Mouse (Mus musculus) C2C12 (cell line): ENCODE data around the gene Ubap2l.

ENCODE experiments used
- CEBPB ChIP-seq: IDR thresholded peaks from one replicate; pipeline ENCODE4 v1.6.1; 2011; ENCODE audit warnings: low read depth, mild to moderate bottlenecking, control low read depth, moderate library complexity
- CTCF ChIP-seq: IDR thresholded peaks from one replicate; pipeline ENCODE4 v1.5.1; 2011; ENCODE audit not compliant: control insufficient read depth, insufficient read depth, insufficient read length
- FOSL1 ChIP-seq: IDR thresholded peaks from one replicate; pipeline ENCODE4 v1.8.0; 2011; ENCODE audit warnings: mild to moderate bottlenecking, low read length; ENCODE audit not compliant: poor library complexity, insufficient read depth, severe bottlenecking
- MAX ChIP-seq: IDR thresholded peaks from one replicate; pipeline ENCODE4 v1.6.1; 2011; ENCODE audit warnings: mild to moderate bottlenecking, control low read depth
- MYOD1 ChIP-seq: IDR thresholded peaks from one replicate; pipeline ENCODE4 v1.6.1; 2011; ENCODE audit warnings: low read depth; ENCODE audit not compliant: control insufficient read depth, insufficient read length
- MYOG ChIP-seq: IDR thresholded peaks from one replicate; pipeline ENCODE4 v1.6.1; 2011; ENCODE audit not compliant: control insufficient read depth, insufficient read length; ENCODE audit errors: extremely low read depth
- USF1 ChIP-seq: IDR thresholded peaks from one replicate; pipeline ENCODE4 v1.6.1; 2011; ENCODE audit warnings: low read depth, mild to moderate bottlenecking, control low read depth, moderate library complexity

DNA sequence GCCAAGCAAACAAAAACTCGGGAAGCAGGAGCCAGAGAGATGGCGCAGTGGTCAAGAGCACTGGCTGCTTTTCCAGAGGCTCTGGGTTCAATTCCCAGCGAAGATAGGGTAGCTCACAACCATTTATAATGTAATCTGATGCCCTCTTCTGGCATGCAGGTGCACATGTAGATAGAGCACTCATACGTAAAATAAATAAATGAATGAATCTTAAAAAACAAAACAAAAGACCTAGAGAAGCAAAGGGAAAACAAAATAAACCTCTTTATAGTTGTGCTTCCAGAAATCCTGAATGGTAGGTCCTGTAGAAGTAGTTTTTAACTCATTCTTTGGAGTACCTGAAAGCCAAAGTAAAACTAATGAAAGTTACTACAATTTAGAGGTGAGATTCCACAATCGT is 25.8 kb upstream of the Ubap2l start:
- no peak for TF ChIP-seq CTCF
- TF ChIP-seq FOSL1 = no peak
- TF ChIP-seq CEBPB = no peak
- TF ChIP-seq USF1 = no peak
- TF ChIP-seq MAX = no peak
- TF ChIP-seq MYOG = no peak
- no peak for TF ChIP-seq MYOD1
